Mouse (Mus musculus) liver, embryonic 15.5 days (tissue): ENCODE measurements at regions not wholly inside any gene's neighbourhood (a gene's known extent, or its start where the extent isn't known, plus 50 kb on each side); places are given as distances from the start of the nearest gene placed in this dataset.

Experiments used
- ATAC-seq: fragments of 200-750 bp; cut with Nextera tagmentation; 2 replicates; pipeline ENCODE4 v1.8.0; 2017; ENCODE audit warnings: moderate number of reproducible peaks, mild to moderate bottlenecking, moderate library complexity; ENCODE audit not compliant: insufficient read depth
- H3K27ac ChIP-seq: fragments of 300-500 bp; sonication (generic); replicated peaks from 2 replicates; pipeline ENCODE4 v1.5.1; 2015; ENCODE audit warnings: mild to moderate bottlenecking, inconsistent platforms
- H3K27me3 ChIP-seq: fragments of 300-500 bp; sonication (generic); 2 replicates; pipeline ENCODE4 v1.6.1; 2015; ENCODE audit warnings: mild to moderate bottlenecking, inconsistent platforms
- H3K36me3 ChIP-seq: fragments of 300-500 bp; sonication (generic); replicated peaks from 2 replicates; pipeline ENCODE4 v1.6.1; 2015; ENCODE audit warnings: moderate library complexity, mild to moderate bottlenecking, inconsistent platforms
- H3K4me1 ChIP-seq: fragments of 300-500 bp; sonication (generic); replicated peaks from 2 replicates; pipeline ENCODE4 v1.6.1; 2015; ENCODE audit warnings: inconsistent platforms
- H3K4me2 ChIP-seq: fragments of 300-500 bp; sonication (generic); 2 replicates; pipeline ENCODE4 v1.6.1; 2015; ENCODE audit warnings: moderate library complexity, mild to moderate bottlenecking, inconsistent platforms
- H3K4me3 ChIP-seq: fragments of 300-500 bp; sonication (generic); replicated peaks from 2 replicates; pipeline ENCODE4 v1.5.1; 2015; ENCODE audit warnings: mild to moderate bottlenecking, inconsistent platforms
- H3K9ac ChIP-seq: fragments of 300-500 bp; sonication (generic); 2 replicates; pipeline ENCODE4 v1.6.1; 2015; ENCODE audit warnings: moderate library complexity, mild to moderate bottlenecking, inconsistent platforms
- H3K9me3 ChIP-seq: fragments of 300-500 bp; sonication (generic); replicated peaks from 2 replicates; pipeline ENCODE4 v1.6.1; 2016; ENCODE audit warnings: inconsistent platforms
- WGBS: fragments of 180-500 bp; shearing (Covaris S2); methylation state at CpG from one replicate; pipeline ENCODE4 v1.1.7; 2015; ENCODE audit warnings: mixed read lengths; ENCODE audit not compliant: insufficient replicate concordance; 5-methylcytosine and 5-hydroxymethylcytosine counted together

- ATAC-seq, result no peak
- H3K4me3 ChIP-seq, result no peak overlapping the region
- no peak overlapping the region for H3K27ac ChIP-seq
- WGBS, result 79% methylated on average over 1 of the region's 1 CpGs
- no peaks in the 10 kb centered on the region for H3K27me3 ChIP-seq
- no peaks in the 10 kb centered on the region for H3K9me3 ChIP-seq
- no peaks in the 10 kb centered on the region for H3K4me1 ChIP-seq
- no peak overlapping the region for H3K4me2 ChIP-seq
- H3K9ac ChIP-seq, result no peak overlapping the region
- no peaks in the 10 kb centered on the region for H3K36me3 ChIP-seq
These were observed 94.7 kb upstream of the Sash1 start for GRCm38 (mm10) chr10:8980568-8980967.

GRCm38 (mm10) chr10:8978595-8978994, 92.7 kb upstream of the Sash1 start:
- Histone ChIP-seq H3K27me3 (no peaks in the 10 kb centered on the region), H3K27ac (no peak overlapping the region), H3K9ac (no peak overlapping the region), H3K4me1 (no peaks in the 10 kb centered on the region), H3K4me2 (no peak overlapping the region), H3K9me3 (no peaks in the 10 kb centered on the region), H3K36me3 (no peaks in the 10 kb centered on the region), H3K4me3 (no peak overlapping the region)
- no peak for ATAC-seq
- 76% methylated on average over 3 of the region's 3 CpGs for WGBS

- WGBS, result 41% methylated on average over 1 of the region's 1 CpGs
- Histone ChIP-seq H3K27me3 (no peaks in the 10 kb centered on the region), H3K9me3 (no peaks in the 10 kb centered on the region), H3K4me2 (no peak overlapping the region), H3K36me3 (no peaks in the 10 kb centered on the region), H3K4me1 (no peaks in the 10 kb centered on the region), H3K4me3 (no peak overlapping the region), H3K27ac (no peak overlapping the region), H3K9ac (no peak overlapping the region)
- ATAC-seq, result no peak
These were observed 88.1 kb upstream of the Sash1 start for GRCm38 (mm10) chr10:8973934-8974333.

- ATAC-seq, result no peak
- WGBS, result 64% methylated on average over 8 of the region's 8 CpGs
- H3K36me3 ChIP-seq, result no peaks in the 10 kb centered on the region
These were observed 87.1 kb upstream of the Sash1 start for GRCm38 (mm10) chr10:8972789-8973551.

GRCm38 (mm10) chr10:8970807-8971206, 84.9 kb upstream of the Sash1 start:
- no peak for ATAC-seq
- WGBS, result 50% methylated on average over 3 of the region's 3 CpGs
- H3K4me2 ChIP-seq, result no peak overlapping the region

More at GRCm38 (mm10) chr10:8972789-8973551, 87.1 kb upstream of the Sash1 start:
- Histone ChIP-seq H3K9ac (no peak overlapping the region), H3K27ac (no peak overlapping the region), H3K4me2 (no peak overlapping the region), H3K4me1 (no peaks in the 10 kb centered on the region), H3K27me3 (no peaks in the 10 kb centered on the region), H3K4me3 (no peak overlapping the region), H3K9me3 (no peaks in the 10 kb centered on the region)

GRCm38 (mm10) chr10:8969586-8969985, 83.7 kb upstream of the Sash1 start:
- no peaks in the 10 kb centered on the region for H3K36me3 ChIP-seq
- H3K27me3 ChIP-seq, result no peaks in the 10 kb centered on the region
- no peak overlapping the region for H3K4me2 ChIP-seq
- no peak overlapping the region for H3K9ac ChIP-seq
- no peak for ATAC-seq
- no peak overlapping the region for H3K27ac ChIP-seq
- H3K4me3 ChIP-seq, result no peak overlapping the region
- H3K9me3 ChIP-seq, result no peaks in the 10 kb centered on the region
- H3K4me1 ChIP-seq, result no peaks in the 10 kb centered on the region

More at GRCm38 (mm10) chr10:8970807-8971206, 84.9 kb upstream of the Sash1 start:
- no peaks in the 10 kb centered on the region for H3K9me3 ChIP-seq
- no peak overlapping the region for H3K9ac ChIP-seq
- no peak overlapping the region for H3K27ac ChIP-seq
- H3K4me1 ChIP-seq, result no peaks in the 10 kb centered on the region
- H3K27me3 ChIP-seq, result no peaks in the 10 kb centered on the region
- H3K4me3 ChIP-seq, result no peak overlapping the region
- H3K36me3 ChIP-seq, result no peaks in the 10 kb centered on the region

- no peak overlapping the region for H3K4me3 ChIP-seq
- H3K36me3 ChIP-seq, result no peaks in the 10 kb centered on the region
- no peaks in the 10 kb centered on the region for H3K27me3 ChIP-seq
- H3K9ac ChIP-seq, result no peak overlapping the region
- H3K9me3 ChIP-seq, result no peaks in the 10 kb centered on the region
- ATAC-seq, result no peak
- no peaks in the 10 kb centered on the region for H3K4me1 ChIP-seq
- no peak overlapping the region for H3K4me2 ChIP-seq
- no peak overlapping the region for H3K27ac ChIP-seq
- WGBS, result 56% methylated on average over 5 of the region's 5 CpGs
These were observed 83.1 kb upstream of the Sash1 start for GRCm38 (mm10) chr10:8969016-8969415.

GRCm38 (mm10) chr10:8968276-8968923, 82.5 kb upstream of the Sash1 start:
- Histone ChIP-seq H3K4me1 (no peaks in the 10 kb centered on the region), H3K4me3 (no peak overlapping the region), H3K4me2 (no peak overlapping the region), H3K9ac (no peak overlapping the region), H3K27me3 (no peaks in the 10 kb centered on the region), H3K27ac (no peak overlapping the region), H3K36me3 (no peaks in the 10 kb centered on the region), H3K9me3 (no peaks in the 10 kb centered on the region)
- no peak for ATAC-seq
- 38% methylated on average over 8 of the region's 8 CpGs for WGBS

- H3K4me1 ChIP-seq, result no peaks in the 10 kb centered on the region
- no peak for ATAC-seq
- WGBS, result 48% methylated on average over 5 of the region's 5 CpGs
- H3K27ac ChIP-seq, result no peak overlapping the region
- no peaks in the 10 kb centered on the region for H3K27me3 ChIP-seq
- no peak overlapping the region for H3K4me2 ChIP-seq
- H3K9me3 ChIP-seq, result no peaks in the 10 kb centered on the region
- H3K36me3 ChIP-seq, result no peaks in the 10 kb centered on the region
- no peak overlapping the region for H3K4me3 ChIP-seq
- no peak overlapping the region for H3K9ac ChIP-seq
These were observed 77.1 kb upstream of the Sash1 start for GRCm38 (mm10) chr10:8962921-8963320.

- Histone ChIP-seq H3K27me3 (no peaks in the 10 kb centered on the region), H3K9me3 (no peaks in the 10 kb centered on the region), H3K4me3 (no peak overlapping the region), H3K9ac (no peak overlapping the region), H3K4me1 (no peaks in the 10 kb centered on the region), H3K36me3 (no peaks in the 10 kb centered on the region), H3K4me2 (no peak overlapping the region), H3K27ac (no peak overlapping the region)
- no peak for ATAC-seq
- 60% methylated on average over 10 of the region's 10 CpGs for WGBS
These were observed 75.2 kb upstream of the Sash1 start for GRCm38 (mm10) chr10:8960964-8961675.

GRCm38 (mm10) chr10:8960275-8960960, 74.5 kb upstream of the Sash1 start:
- Histone ChIP-seq H3K9me3 (no peaks in the 10 kb centered on the region), H3K36me3 (no peaks in the 10 kb centered on the region), H3K4me1 (no peaks in the 10 kb centered on the region), H3K4me2 (no peak overlapping the region), H3K4me3 (no peak overlapping the region), H3K27ac (no peak overlapping the region), H3K9ac (no peak overlapping the region), H3K27me3 (no peaks in the 10 kb centered on the region)
- no peak for ATAC-seq
- 74% methylated on average over 9 of the region's 9 CpGs for WGBS
